Mouse (Mus musculus) heart, postnatal 0 days (tissue): ENCODE measurements around the gene Pdx1. TPM values are rescaled to one million over a fixed set of nuclear protein-coding genes. Genes with fewer than 3 reads are reported as not detected.

Experiments used
- ATAC-seq: fragments of 200-750 bp; cut with Nextera tagmentation; 2 replicates; pipeline ENCODE4 v1.8.0; 2017; ENCODE audit warnings: low read depth, moderate number of reproducible peaks, moderate library complexity; ENCODE audit not compliant: insufficient read depth
- DNase-seq: peaks from one replicate; pipeline ENCODE4 v3.0.0-alpha.2; 2016; ENCODE audit warnings: low spot score
- H3K27ac ChIP-seq: fragments of 300-500 bp; sonication (generic); 2 replicates; pipeline ENCODE4 v1.5.1; 2014; ENCODE audit warnings: low read depth, mild to moderate bottlenecking
- H3K27me3 ChIP-seq: fragments of 300-500 bp; sonication (generic); 2 replicates; pipeline ENCODE4 v1.6.1; 2014; ENCODE audit warnings: low read length, mixed read lengths; ENCODE audit not compliant: control insufficient read depth, insufficient read depth
- H3K36me3 ChIP-seq: fragments of 300-500 bp; sonication (generic); replicated peaks from 2 replicates; pipeline ENCODE4 v1.6.1; 2014; ENCODE audit warnings: low read length, mixed read lengths; ENCODE audit not compliant: control insufficient read depth, insufficient read depth
- H3K4me1 ChIP-seq: fragments of 300-500 bp; sonication (generic); 2 replicates; pipeline ENCODE4 v1.6.1; 2014; ENCODE audit warnings: antibody characterized with exemption; ENCODE audit not compliant: control insufficient read depth, insufficient read depth
- H3K4me2 ChIP-seq: fragments of 300-500 bp; sonication (generic); 2 replicates; pipeline ENCODE4 v1.6.1; 2014; ENCODE audit warnings: low read depth, mild to moderate bottlenecking, low read length, moderate library complexity
- H3K4me3 ChIP-seq: fragments of 300-500 bp; sonication (generic); 2 replicates; pipeline ENCODE4 v1.5.1; 2014; ENCODE audit warnings: low read depth, low read length
- H3K9ac ChIP-seq: fragments of 300-500 bp; sonication (generic); replicated peaks from 2 replicates; pipeline ENCODE4 v1.6.1; 2014; ENCODE audit warnings: low read depth, low read length, mixed read lengths
- H3K9me3 ChIP-seq: fragments of 300-500 bp; sonication (generic); replicated peaks from 2 replicates; pipeline ENCODE4 v1.6.1; 2016; ENCODE audit warnings: low read length; ENCODE audit not compliant: control insufficient read depth
- CTCF ChIP-seq: IDR thresholded peaks from 2 replicates; pipeline ENCODE4 v1.5.1; 2016; ENCODE audit warnings: antibody characterized with exemption, control low read depth, low read depth
- EP300 ChIP-seq: IDR thresholded peaks from 2 replicates; pipeline ENCODE4 v1.6.1; 2016; ENCODE audit warnings: antibody characterized with exemption, low read depth
- WGBS: fragments of 180-500 bp; shearing (Covaris S2); extraction: QIAGEN DNeasy Blood & Tissue Kit; methylation state at CpG from one replicate; pipeline ENCODE4 v1.1.7; 2014; 5-methylcytosine and 5-hydroxymethylcytosine counted together
- polyA plus RNA-seq: library from polyadenylated mRNA; unstranded; fragments of >200 nt; fragmentation: Nextera tagmentation; extraction: Ambion mirVana; gene quantifications from 2 replicates; pipeline ENCODE4 v1.2.1, GENCODE M21; 2015
- total RNA-seq: library from RNA; depleted of rRNA; stranded (reverse); fragments of >200 nt; gene quantifications from 2 replicates; pipeline ENCODE4 v1.2.3, GENCODE M21; 2014; ENCODE audit warnings: low replicate concordance

Pdx1 gene
- total and polyA plus RNA-seq, 2 experiments from 2014 or later, result not detected

- 22% methylated on average over 13 of the region's 13 CpGs for WGBS
- Histone ChIP-seq H3K4me3 (no peak overlapping the region), H3K27me3 (peaks cover 59% of the 10 kb centered on the region), H3K9ac (no peak overlapping the region), H3K27ac (no peak overlapping the region), H3K36me3 (no peaks in the 10 kb centered on the region), H3K9me3 (no peaks in the 10 kb centered on the region), H3K4me1 (0 out of 2 replicates have a peak, but pooled peaks cover 4% of the 10 kb centered on the region), H3K4me2 (no peak overlapping the region)
- no peak for DNase-seq
- TF ChIP-seq EP300 (no peak), CTCF (no peak)
- no peak for ATAC-seq
Measured at GRCm38 (mm10) chr5:147292506-147293120, 22.9 kb downstream of the Pdx1 start.

GRCm38 (mm10) chr5:147293127-147293910 is 23.6 kb downstream of the Pdx1 start:
- Histone ChIP-seq H3K4me2 (no peak overlapping the region), H3K4me1 (0 out of 2 replicates have a peak, but pooled peaks cover 4% of the 10 kb centered on the region), H3K4me3 (no peak overlapping the region), H3K9ac (no peak overlapping the region), H3K36me3 (no peaks in the 10 kb centered on the region), H3K27ac (no peak overlapping the region), H3K27me3 (peaks cover 65% of the 10 kb centered on the region), H3K9me3 (no peaks in the 10 kb centered on the region)
- DNase-seq (peak; percentile 62), ATAC-seq (peak; percentile 60)
- WGBS, result 17% methylated on average over 18 of the region's 18 CpGs
- TF ChIP-seq CTCF, result peak; percentile 88
- TF ChIP-seq EP300, result no peak

- Histone ChIP-seq H3K4me3 (no peak overlapping the region), H3K36me3 (no peaks in the 10 kb centered on the region), H3K9ac (no peak overlapping the region), H3K4me1 (0 out of 2 replicates have a peak, but pooled peaks cover 4% of the 10 kb centered on the region), H3K4me2 (no peak overlapping the region), H3K9me3 (no peaks in the 10 kb centered on the region), H3K27ac (no peak overlapping the region), H3K27me3 (peaks cover 73% of the 10 kb centered on the region)
- 12% methylated on average over 20 of the region's 20 CpGs for WGBS
- ATAC-seq, result no peak
- DNase-seq, result no peak
- no peak; the same call in 1 of the 2 replicates for TF ChIP-seq CTCF
- TF ChIP-seq EP300, result no peak
Measured at GRCm38 (mm10) chr5:147294121-147294520, 24.4 kb downstream of the Pdx1 start.

GRCm38 (mm10) chr5:147297249-147297648 is 27.5 kb downstream of the Pdx1 start:
- 61% methylated on average over 5 of the region's 5 CpGs for WGBS

GRCm38 (mm10) chr5:147299255-147300000 is 29.7 kb downstream of the Pdx1 start:
- no peaks in the 10 kb centered on the region for H3K36me3 ChIP-seq
- DNase-seq, result no peak
- ATAC-seq, result peak; percentile 67; the same call in 1 of the 2 replicates
- H3K4me1 ChIP-seq, result peaks cover 8% of the 10 kb centered on the region; the same call in 1 of the 2 replicates
- no peaks in the 10 kb centered on the region for H3K9me3 ChIP-seq
- peaks cover 97% of the 10 kb centered on the region for H3K27me3 ChIP-seq
- no peak overlapping the region for H3K9ac ChIP-seq
- H3K4me3 ChIP-seq, result peak overlapping the region; percentile 33
- TF ChIP-seq EP300 (no peak), CTCF (peak; percentile 57)
- peak overlapping the region; percentile 38 for H3K4me2 ChIP-seq
- H3K27ac ChIP-seq, result no peak overlapping the region
- WGBS, result under 1% methylated on average over 40 of the region's 41 CpGs

More at GRCm38 (mm10) chr5:147297249-147297648, 27.5 kb downstream of the Pdx1 start:
- Histone ChIP-seq H3K36me3 (no peaks in the 10 kb centered on the region), H3K4me1 (peaks cover 11% of the 10 kb centered on the region; the same call in 1 of the 2 replicates), H3K4me3 (no peak overlapping the region), H3K9me3 (no peaks in the 10 kb centered on the region), H3K27me3 (peaks cover 97% of the 10 kb centered on the region), H3K4me2 (no peak overlapping the region), H3K9ac (no peak overlapping the region), H3K27ac (no peak overlapping the region)
- ATAC-seq, result no peak
- DNase-seq, result no peak
- TF ChIP-seq CTCF, result no peak
- TF ChIP-seq EP300, result no peak
